Mouse (Mus musculus) frontal cortex, postnatal 36 days (tissue): Measurements from ENCODE around the gene Tmem163.

Experiments used
- DNase-seq, 2 experiments: peaks; one replicate each; pipeline ENCODE4 v3.0.0; 2022; ENCODE audit warnings: low spot score in 2 of 2

The Tmem163 gene

GRCm38 (mm10) chr1:127500219-127500618 is 179.1 kb downstream of the Tmem163 start:
- peak; percentile 82 to 89 for DNase-seq

DNA sequence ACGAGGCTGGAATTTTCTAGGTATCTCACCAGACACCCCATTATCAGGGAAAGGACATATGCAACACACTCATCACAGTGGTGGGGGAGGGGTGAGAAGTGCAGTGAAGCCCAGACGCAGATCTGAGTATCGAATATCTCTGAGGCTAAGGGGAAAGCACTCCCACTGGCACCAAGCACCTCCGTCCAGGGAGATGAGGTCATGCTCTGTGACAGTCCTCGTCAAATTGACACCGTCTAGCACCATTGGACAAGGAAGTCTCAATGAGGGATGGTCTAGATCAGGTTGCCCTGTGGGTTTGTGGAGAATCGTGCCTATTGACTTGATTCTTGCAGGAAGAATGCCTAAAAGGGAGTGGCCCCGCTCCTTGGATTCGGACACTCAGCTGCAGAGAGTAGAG is 180.6 kb downstream of the Tmem163 start:
- DNase-seq: no peak

DNA sequence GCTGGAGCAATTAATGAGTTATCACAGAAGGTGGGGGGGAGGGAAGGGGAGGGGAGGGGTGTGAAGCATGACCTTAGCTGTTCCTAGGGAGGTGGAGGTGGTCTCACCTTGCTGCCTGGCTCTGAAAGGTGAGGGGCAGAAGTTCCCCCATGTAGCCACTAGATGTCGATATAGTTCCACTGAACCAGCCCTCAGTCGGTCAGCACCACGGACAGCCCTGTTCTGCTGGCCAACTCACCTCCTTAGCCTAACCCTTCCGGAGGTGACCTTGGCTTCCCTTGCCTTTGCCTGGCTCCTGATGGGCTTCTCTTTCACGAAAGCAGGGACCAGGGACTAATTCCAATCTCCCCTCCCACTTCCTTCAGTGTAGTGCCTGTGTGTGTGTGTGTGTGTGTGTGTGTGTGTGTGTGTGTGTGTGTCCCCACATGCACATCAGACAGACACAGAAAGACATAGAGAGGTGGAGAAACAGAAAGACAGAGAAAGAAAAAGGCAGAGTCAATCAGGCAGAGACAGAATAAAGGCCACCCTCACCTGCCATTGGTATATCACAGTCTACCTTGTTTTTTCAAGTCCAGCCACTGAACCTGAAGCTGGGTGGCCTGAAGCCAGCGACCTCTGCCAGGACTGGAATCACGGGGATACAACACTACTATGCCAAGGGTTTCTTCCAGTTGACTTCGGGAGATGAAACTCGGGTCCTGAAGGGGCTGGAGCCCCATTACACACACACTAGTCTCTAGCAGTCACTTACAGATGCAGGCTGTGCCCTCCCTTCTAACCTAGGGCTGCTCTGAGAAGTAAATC is 182.4 kb downstream of the Tmem163 start:
- peak in 1 of 2 experiments; percentile 43 for DNase-seq

DNA sequence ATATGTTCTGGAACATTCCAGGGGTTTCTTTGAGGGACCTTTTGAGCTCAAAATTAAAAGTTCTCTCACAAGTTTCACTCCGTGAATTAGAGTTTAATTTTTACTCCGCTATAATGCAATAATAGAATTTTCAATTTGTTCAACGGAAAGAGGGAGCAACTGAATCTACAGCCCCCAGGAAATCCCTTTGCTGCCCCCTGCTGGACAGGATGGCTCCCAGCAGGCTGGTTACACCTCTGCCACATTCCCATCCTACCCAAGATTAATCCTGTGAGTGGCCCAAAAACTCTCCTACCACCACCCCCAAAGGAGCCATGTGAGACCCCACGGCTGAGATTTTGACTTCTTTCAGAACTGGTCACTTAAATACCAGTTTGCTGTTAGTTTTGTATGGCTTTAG is 192.2 kb downstream of the Tmem163 start:
- DNase-seq: peak; percentile 42 to 49

DNA sequence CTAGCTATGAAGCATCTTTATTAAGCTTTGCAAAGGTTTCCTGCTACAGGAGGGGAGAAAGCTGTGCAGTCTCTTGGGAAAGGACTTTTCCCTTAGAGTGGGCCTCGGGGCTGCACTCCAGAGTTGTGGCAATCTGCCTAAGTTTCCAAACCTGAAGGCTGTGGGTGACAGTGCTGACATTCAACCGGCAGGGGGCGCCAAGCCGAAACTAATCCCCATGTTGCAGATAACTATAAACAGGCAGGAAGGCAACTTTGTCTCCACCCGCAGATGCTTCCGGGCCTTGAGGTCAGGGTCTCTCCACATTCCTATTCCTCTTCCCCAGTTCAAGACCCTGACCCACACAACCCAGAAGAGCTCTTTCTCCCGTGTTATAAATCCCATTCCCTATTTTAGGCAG is 194.5 kb downstream of the Tmem163 start:
- peak; percentile 37 to 55 for DNase-seq

GRCm38 (mm10) chr1:127484188-127484587 is 195.2 kb downstream of the Tmem163 start:
- DNase-seq: no peak

DNA sequence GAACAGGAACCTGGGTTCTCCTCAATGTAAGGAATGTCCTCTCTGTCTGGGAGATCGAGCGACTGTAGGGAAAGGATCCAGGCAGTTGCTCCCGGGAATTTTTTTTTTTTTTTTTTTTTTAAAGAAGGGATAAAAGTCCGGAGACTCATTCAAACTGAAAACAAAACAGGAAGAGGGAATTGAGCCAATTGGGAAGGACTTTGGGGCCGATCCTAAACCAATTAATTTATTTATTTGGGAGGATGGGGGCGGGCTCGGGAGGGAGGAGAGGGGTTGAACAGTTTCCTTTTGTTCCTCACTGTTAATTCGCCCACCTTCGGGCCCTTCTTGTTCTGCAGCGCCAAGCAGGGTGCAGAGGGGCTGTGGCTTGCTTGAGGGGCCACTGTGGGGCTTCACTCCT is 196.4 kb downstream of the Tmem163 start:
- no peak for DNase-seq

- DNase-seq: no peak
Observed at GRCm38 (mm10) chr1:127475756-127476155, 203.6 kb downstream of the Tmem163 start.

GRCm38 (mm10) chr1:127470175-127470574 is 209.2 kb downstream of the Tmem163 start:
- DNase-seq: no peak

- no peak for DNase-seq
Observed at GRCm38 (mm10) chr1:127467238-127467637, 212.1 kb downstream of the Tmem163 start.

DNA sequence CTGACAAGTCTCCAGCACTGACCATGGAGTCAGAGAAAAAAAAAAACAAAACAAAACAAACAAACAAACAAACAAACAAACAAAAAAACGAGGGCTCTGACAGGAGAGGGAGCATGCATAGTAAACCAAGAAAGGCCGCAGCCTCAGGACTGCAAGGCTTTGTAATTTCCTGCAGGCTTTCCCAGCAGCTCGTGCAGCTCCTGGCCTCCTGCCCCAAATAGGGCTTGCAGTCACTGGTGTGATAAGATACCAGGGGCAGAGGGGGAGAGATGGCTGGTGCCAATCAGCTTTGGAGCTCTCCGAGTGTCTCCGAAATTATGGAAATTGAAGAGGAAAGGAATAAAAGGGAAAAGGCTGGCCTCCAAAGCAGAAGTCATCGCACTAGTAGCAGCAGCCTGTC is 214.1 kb downstream of the Tmem163 start:
- DNase-seq: no peak

DNA sequence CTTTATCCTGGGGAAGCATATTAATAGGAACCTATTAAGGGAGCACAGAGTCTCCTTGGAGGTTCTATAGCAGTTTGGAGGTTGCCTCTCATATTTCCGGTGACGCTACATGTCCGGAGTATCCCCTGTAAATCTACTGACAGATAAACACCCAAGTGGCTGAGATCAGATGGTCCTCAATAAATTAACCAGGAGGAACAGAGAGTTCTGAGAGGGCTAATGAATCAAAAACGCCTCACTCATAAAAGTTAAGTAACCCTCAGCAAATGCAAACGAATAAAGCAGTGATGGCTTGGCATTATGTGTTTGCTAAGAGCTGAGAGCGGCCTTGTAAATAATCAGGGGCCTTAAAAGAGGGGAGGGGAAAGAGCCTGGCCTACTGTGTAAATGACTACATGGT is 215.3 kb downstream of the Tmem163 start:
- DNase-seq: no peak

DNA sequence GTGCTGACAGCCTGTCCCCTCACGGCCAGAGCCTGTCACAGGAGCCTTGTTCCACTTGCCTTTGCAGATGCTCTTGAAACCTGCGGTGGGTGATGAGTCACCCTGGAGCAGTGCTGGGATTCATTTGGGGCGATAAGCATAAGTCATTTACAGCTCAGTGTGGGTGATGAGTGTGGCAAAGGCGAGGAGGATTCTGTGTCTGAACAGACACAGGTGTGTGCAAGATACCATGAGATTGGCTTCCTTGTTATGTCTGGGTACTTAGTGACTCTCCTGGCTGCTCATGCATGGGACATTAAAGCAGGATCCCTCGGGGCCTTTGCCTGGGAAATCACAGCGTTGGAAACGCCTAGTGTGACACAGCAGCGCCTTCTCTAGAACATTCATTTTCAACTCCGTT is 218.3 kb downstream of the Tmem163 start:
- peak; percentile 40 to 43 for DNase-seq

DNA sequence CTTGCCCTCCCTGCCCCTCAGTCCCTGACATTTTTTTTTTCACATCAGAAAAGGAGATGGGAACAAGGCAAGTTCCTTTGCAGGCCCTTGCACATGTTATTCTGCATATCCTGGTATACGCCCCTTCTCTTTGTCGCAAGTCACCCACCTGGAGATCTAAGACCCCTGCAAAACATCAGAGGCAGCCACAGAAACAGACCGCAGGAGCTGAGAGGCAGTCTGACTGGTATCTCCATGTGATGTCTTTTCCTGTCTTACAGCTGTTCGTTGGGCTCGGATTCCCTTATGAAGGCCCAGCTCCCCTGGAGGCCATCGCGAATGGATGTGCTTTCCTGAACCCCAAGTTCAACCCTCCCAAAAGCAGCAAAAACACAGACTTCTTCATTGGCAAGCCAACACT is 219.8 kb downstream of the Tmem163 start:
- no peak for DNase-seq

GRCm38 (mm10) chr1:127459015-127459451 is 220.3 kb downstream of the Tmem163 start:
- peak; percentile 54 to 70 for DNase-seq

- no peak for DNase-seq
Observed at GRCm38 (mm10) chr1:127453397-127453796, 226.0 kb downstream of the Tmem163 start.

DNA sequence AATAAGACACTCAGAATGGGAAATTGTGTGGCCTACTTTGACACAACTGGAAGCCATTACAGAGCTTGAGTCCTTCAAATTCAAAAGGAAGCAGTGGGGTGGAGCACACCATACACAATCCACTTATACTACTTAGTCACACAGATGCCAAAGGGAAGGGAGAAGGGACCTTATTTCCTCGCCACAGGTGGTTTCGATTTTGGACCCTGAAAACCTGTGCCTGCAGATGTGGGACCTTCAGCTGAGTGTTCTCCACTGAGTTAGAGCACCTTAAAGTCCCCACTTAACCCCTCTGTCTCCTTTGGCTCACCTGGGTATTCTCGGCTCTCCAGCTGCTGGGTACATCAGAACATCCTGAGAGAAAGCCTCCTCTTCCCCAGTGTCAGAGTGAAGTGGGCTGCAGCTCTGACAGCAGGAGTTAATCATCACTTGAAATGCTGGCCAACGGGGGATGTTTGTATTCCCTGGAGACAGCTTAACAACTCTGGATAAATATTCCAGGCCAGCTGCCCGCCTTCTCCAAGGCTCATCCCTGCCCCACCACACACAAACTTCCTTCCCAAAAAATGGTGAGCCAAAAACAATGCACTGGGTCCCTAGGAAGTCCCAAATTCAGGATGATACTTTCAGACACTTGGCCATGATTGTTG is 234.4 kb downstream of the Tmem163 start:
- no peak for DNase-seq

GRCm38 (mm10) chr1:127442880-127443877 is 236.2 kb downstream of the Tmem163 start:
- no peak for DNase-seq

DNA sequence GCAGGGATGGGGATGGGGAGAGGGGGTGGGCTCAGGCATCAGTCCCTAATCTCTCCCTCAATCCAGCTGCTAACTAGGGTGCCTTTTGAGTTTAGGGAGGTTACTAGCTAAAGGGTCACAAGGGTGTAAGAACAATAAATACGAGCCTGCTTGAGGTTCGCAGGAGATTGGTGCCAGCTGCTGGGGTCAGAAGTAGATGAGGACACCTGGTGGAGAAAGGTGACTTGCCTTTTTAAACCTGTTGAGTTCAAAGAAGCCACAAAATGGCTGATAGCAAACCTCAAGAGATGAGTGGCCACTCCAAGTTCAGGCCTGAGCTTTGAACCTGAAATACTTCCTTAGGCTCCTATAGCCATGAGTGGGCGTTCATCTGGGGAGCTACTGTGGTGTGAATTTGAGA is 237.6 kb downstream of the Tmem163 start:
- no peak for DNase-seq

DNA sequence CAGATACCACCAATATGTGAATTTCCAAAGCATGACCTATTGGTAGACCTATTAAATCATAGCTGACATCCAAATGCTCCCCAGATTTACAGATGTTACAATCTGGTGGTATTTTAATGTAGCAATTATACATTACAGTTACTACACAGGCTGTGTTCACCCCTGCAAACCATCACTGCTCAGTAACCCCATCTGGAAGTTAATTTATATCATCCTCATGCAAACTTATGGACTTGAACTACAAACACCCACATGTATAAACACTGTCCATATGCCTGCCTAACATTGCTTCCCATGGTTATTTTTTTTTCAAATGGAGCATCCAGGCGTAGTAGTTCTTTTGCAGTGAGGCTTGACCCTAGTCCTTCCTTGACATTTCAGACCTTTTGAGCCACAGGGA is 238.3 kb downstream of the Tmem163 start:
- DNase-seq: no peak

GRCm38 (mm10) chr1:127439452-127439891 is 239.9 kb downstream of the Tmem163 start:
- peak; percentile 55 to 71 for DNase-seq

GRCm38 (mm10) chr1:127437091-127437490 is 242.3 kb downstream of the Tmem163 start:
- DNase-seq: no peak
